Mouse (Mus musculus): ENCODE measurements around the gene 4931429L15Rik. TPM values are rescaled to one million over a fixed set of nuclear protein-coding genes. Genes with fewer than 3 reads are reported as not detected.
"Not testable (repeated sequence)": the region's sequence is repeated elsewhere in the genome, so short reads cannot be mapped to it uniquely, and the experiment has no call there.

Gene 4931429L15Rik
- polyA plus RNA-seq, 1 experiment = not detected

DNA sequence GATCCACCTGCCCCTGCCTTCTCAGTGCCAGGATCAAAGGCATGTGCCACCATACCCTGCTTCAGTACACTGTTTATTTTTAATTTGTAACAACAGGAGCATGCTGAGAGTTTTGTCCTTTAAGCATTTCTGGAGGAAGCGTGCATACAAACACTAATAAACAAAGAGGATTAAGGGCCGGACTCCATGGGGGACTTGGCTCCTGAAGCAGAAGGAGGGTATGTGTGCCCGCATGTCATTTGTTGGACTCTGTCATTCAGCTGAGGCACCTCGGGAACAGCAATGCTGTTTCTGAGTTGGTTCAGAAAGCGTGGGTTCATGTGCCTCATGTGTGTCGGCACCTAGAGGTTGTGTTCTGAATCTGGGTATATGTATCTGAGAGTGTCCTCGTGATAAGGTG is 17.5 kb upstream of the 4931429L15Rik start:
- peaks cover 21% of the 10 kb centered on the region for H3K27me3 ChIP-seq (ENCODE audit: control insufficient read depth, insufficient read depth, insufficient read length)
- H3K79me3 ChIP-seq (ENCODE audit: low read depth) = no peaks in the 10 kb centered on the region
- H3K4me3 ChIP-seq (ENCODE audit: insufficient read depth, poor library complexity, severe bottlenecking) = no peak overlapping the region
- H3K79me2 ChIP-seq (ENCODE audit: control insufficient read depth, insufficient read depth) = no peaks in the 10 kb centered on the region
- no peaks in the 10 kb centered on the region for H3K36me3 ChIP-seq (ENCODE audit: control insufficient read depth, insufficient read depth)
- no peak overlapping the region for H3ac ChIP-seq (ENCODE audit: control insufficient read depth, insufficient read length, low read depth)
- TF ChIP-seq MYOD1 (IDR thresholded peaks at IDR 0.05; ENCODE audit: control insufficient read depth, insufficient read length, low read depth) (no peak), FOSL1 (IDR thresholded peaks at IDR 0.05; ENCODE audit: insufficient read depth, low read length, poor library complexity, severe bottlenecking) (no peak), CEBPB (IDR thresholded peaks at IDR 0.05; ENCODE audit: low read depth) (no peak), CTCF (IDR thresholded peaks at IDR 0.05; ENCODE audit: control insufficient read depth, insufficient read depth, insufficient read length) (no peak), MYOG (IDR thresholded peaks at IDR 0.05; ENCODE audit: control insufficient read depth, extremely low read depth, insufficient read length) (no peak), MAX (IDR thresholded peaks at IDR 0.05) (no peak), USF1 (IDR thresholded peaks at IDR 0.05; ENCODE audit: low read depth) (no peak)

GRCm38 (mm10) chr9:46336294-46336693 is 16.5 kb upstream of the 4931429L15Rik start:
- not testable (repeated sequence) for H3K79me2 ChIP-seq (ENCODE audit: control insufficient read depth, insufficient read depth); H3K4me3 ChIP-seq (ENCODE audit: insufficient read depth, poor library complexity, severe bottlenecking); H3ac ChIP-seq (ENCODE audit: control insufficient read depth, insufficient read length, low read depth); H3K36me3 ChIP-seq (ENCODE audit: control insufficient read depth, insufficient read depth); H3K79me3 ChIP-seq (ENCODE audit: low read depth)
- peaks cover 21% of the 10 kb centered on the region for H3K27me3 ChIP-seq (ENCODE audit: control insufficient read depth, insufficient read depth, insufficient read length)

- Histone ChIP-seq H3K27me3 (ENCODE audit: control insufficient read depth, insufficient read depth, insufficient read length) (peaks cover 21% of the 10 kb centered on the region), H3ac (ENCODE audit: control insufficient read depth, insufficient read length, low read depth) (no peak overlapping the region)
- TF ChIP-seq CEBPB (IDR thresholded peaks at IDR 0.05; ENCODE audit: low read depth) = no peak
- no peak for TF ChIP-seq MYOD1 (IDR thresholded peaks at IDR 0.05; ENCODE audit: control insufficient read depth, insufficient read length, low read depth)
- no peak for TF ChIP-seq CTCF (IDR thresholded peaks at IDR 0.05; ENCODE audit: control insufficient read depth, insufficient read depth, insufficient read length)
- no peak for TF ChIP-seq MAX (IDR thresholded peaks at IDR 0.05)
- TF ChIP-seq FOSL1 (IDR thresholded peaks at IDR 0.05; ENCODE audit: insufficient read depth, low read length, poor library complexity, severe bottlenecking) = no peak
- no peak for TF ChIP-seq USF1 (IDR thresholded peaks at IDR 0.05; ENCODE audit: low read depth)
- TF ChIP-seq MYOG (IDR thresholded peaks at IDR 0.05; ENCODE audit: control insufficient read depth, extremely low read depth, insufficient read length) = no peak
Observed at GRCm38 (mm10) chr9:46335461-46335995, 15.7 kb upstream of the 4931429L15Rik start.

GRCm38 (mm10) chr9:46334471-46335025 is 14.8 kb upstream of the 4931429L15Rik start:
- no peak overlapping the region for H3ac ChIP-seq (ENCODE audit: control insufficient read depth, insufficient read length, low read depth)

More at GRCm38 (mm10) chr9:46335461-46335995, 15.7 kb upstream of the 4931429L15Rik start:
- Histone ChIP-seq H3K79me3 (ENCODE audit: low read depth) (no peaks in the 10 kb centered on the region), H3K79me2 (ENCODE audit: control insufficient read depth, insufficient read depth) (no peaks in the 10 kb centered on the region), H3K4me3 (ENCODE audit: insufficient read depth, poor library complexity, severe bottlenecking) (no peak overlapping the region), H3K36me3 (ENCODE audit: control insufficient read depth, insufficient read depth) (no peaks in the 10 kb centered on the region)

DNA sequence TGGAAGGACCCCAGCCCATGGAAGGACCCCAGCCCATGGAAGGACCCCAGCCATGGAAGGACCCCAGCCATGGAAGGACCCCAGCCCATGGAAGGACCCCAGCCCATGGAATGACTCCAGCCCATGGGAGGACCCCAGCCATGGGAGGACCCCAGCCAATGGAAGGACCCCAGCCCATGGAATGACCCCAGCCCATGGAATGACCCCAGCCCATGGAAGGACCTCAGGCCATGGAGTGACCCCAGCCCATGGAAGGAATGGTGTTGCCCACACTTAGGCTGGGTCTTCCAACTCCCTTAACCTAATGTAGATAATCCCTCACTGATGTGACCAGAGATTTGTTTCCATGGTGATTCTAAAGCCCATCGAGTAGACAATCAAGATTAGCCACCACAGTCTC is 11.5 kb upstream of the 4931429L15Rik start:
- Histone ChIP-seq H3K27me3 (ENCODE audit: control insufficient read depth, insufficient read depth, insufficient read length) (peaks cover 26% of the 10 kb centered on the region), H3K79me3 (ENCODE audit: low read depth) (no peaks in the 10 kb centered on the region), H3K79me2 (ENCODE audit: control insufficient read depth, insufficient read depth) (no peaks in the 10 kb centered on the region), H3K4me3 (ENCODE audit: insufficient read depth, poor library complexity, severe bottlenecking) (no peak overlapping the region), H3K36me3 (ENCODE audit: control insufficient read depth, insufficient read depth) (no peaks in the 10 kb centered on the region), H3ac (ENCODE audit: control insufficient read depth, insufficient read length, low read depth) (no peak overlapping the region)
- TF ChIP-seq CEBPB (IDR thresholded peaks at IDR 0.05; ENCODE audit: low read depth) (no peak), MYOD1 (IDR thresholded peaks at IDR 0.05; ENCODE audit: control insufficient read depth, insufficient read length, low read depth) (no peak), MAX (IDR thresholded peaks at IDR 0.05) (no peak), CTCF (IDR thresholded peaks at IDR 0.05; ENCODE audit: control insufficient read depth, insufficient read depth, insufficient read length) (no peak), USF1 (IDR thresholded peaks at IDR 0.05; ENCODE audit: low read depth) (no peak), FOSL1 (IDR thresholded peaks at IDR 0.05; ENCODE audit: insufficient read depth, low read length, poor library complexity, severe bottlenecking) (no peak), MYOG (IDR thresholded peaks at IDR 0.05; ENCODE audit: control insufficient read depth, extremely low read depth, insufficient read length) (no peak)

More at GRCm38 (mm10) chr9:46334471-46335025, 14.8 kb upstream of the 4931429L15Rik start:
- no peaks in the 10 kb centered on the region for H3K79me2 ChIP-seq (ENCODE audit: control insufficient read depth, insufficient read depth)
- no peaks in the 10 kb centered on the region for H3K79me3 ChIP-seq (ENCODE audit: low read depth)
- H3K27me3 ChIP-seq (ENCODE audit: control insufficient read depth, insufficient read depth, insufficient read length) = peaks cover 21% of the 10 kb centered on the region
- no peak overlapping the region for H3K4me3 ChIP-seq (ENCODE audit: insufficient read depth, poor library complexity, severe bottlenecking)
- no peaks in the 10 kb centered on the region for H3K36me3 ChIP-seq (ENCODE audit: control insufficient read depth, insufficient read depth)
- no peak for TF ChIP-seq CTCF (IDR thresholded peaks at IDR 0.05; ENCODE audit: control insufficient read depth, insufficient read depth, insufficient read length)
- TF ChIP-seq MYOD1 (IDR thresholded peaks at IDR 0.05; ENCODE audit: control insufficient read depth, insufficient read length, low read depth) = no peak
- no peak for TF ChIP-seq USF1 (IDR thresholded peaks at IDR 0.05; ENCODE audit: low read depth)
- no peak for TF ChIP-seq FOSL1 (IDR thresholded peaks at IDR 0.05; ENCODE audit: insufficient read depth, low read length, poor library complexity, severe bottlenecking)
- TF ChIP-seq MYOG (IDR thresholded peaks at IDR 0.05; ENCODE audit: control insufficient read depth, extremely low read depth, insufficient read length) = no peak

DNA sequence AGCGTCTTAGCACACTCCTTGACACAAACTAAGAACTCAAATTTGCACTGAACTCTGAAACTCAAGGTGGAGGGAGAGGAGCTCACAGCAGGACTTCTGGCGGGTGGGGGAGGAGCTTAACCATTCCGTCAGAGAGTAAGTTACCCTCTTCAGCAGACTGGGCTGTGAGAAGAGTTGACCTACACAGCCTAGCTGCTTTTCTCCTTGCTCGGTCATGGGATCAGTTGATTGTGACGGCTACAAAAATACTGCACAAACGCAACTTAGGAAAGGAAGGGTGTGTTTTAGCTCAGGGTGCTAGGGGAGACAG is 10.8 kb upstream of the 4931429L15Rik start:
- Histone ChIP-seq H3K79me2 (ENCODE audit: control insufficient read depth, insufficient read depth) (no peaks in the 10 kb centered on the region), H3ac (ENCODE audit: control insufficient read depth, insufficient read length, low read depth) (no peak overlapping the region), H3K4me3 (ENCODE audit: insufficient read depth, poor library complexity, severe bottlenecking) (no peak overlapping the region), H3K79me3 (ENCODE audit: low read depth) (no peaks in the 10 kb centered on the region), H3K27me3 (ENCODE audit: control insufficient read depth, insufficient read depth, insufficient read length) (peaks cover 26% of the 10 kb centered on the region), H3K36me3 (ENCODE audit: control insufficient read depth, insufficient read depth) (no peaks in the 10 kb centered on the region)
- no peak for TF ChIP-seq CEBPB (IDR thresholded peaks at IDR 0.05; ENCODE audit: low read depth)
- no peak for TF ChIP-seq MYOG (IDR thresholded peaks at IDR 0.05; ENCODE audit: control insufficient read depth, extremely low read depth, insufficient read length)
- TF ChIP-seq MAX (IDR thresholded peaks at IDR 0.05) = no peak
- no peak for TF ChIP-seq USF1 (IDR thresholded peaks at IDR 0.05; ENCODE audit: low read depth)
- TF ChIP-seq MYOD1 (IDR thresholded peaks at IDR 0.05; ENCODE audit: control insufficient read depth, insufficient read length, low read depth) = no peak
- no peak for TF ChIP-seq FOSL1 (IDR thresholded peaks at IDR 0.05; ENCODE audit: insufficient read depth, low read length, poor library complexity, severe bottlenecking)
- TF ChIP-seq CTCF (IDR thresholded peaks at IDR 0.05; ENCODE audit: control insufficient read depth, insufficient read depth, insufficient read length) = no peak

Data from C2C12 (cell line).